Mouse (Mus musculus) limb, embryonic 14.5 days (tissue): ENCODE measurements at regions not wholly inside any gene's neighbourhood (a gene's known extent, or its start where the extent isn't known, plus 50 kb on each side); places are given as distances from the start of the nearest gene placed in this dataset.

ENCODE experiments used
- ATAC-seq: fragments of 200-750 bp; cut with Nextera tagmentation; 2 replicates; pipeline ENCODE4 v1.8.0; 2017; ENCODE audit warnings: low read depth, moderate number of reproducible peaks, moderate TSS enrichment; ENCODE audit not compliant: low FRiP score
- DNase-seq: peaks from one replicate; pipeline ENCODE4 v3.0.0-alpha.2; 2015; ENCODE audit warnings: low spot score
- H3K27ac ChIP-seq: fragments of 300-500 bp; sonication (generic); replicated peaks from 2 replicates; pipeline ENCODE4 v1.5.1; 2014; ENCODE audit warnings: low read depth, mild to moderate bottlenecking, low read length, moderate library complexity, mixed read lengths
- H3K27me3 ChIP-seq: fragments of 300-500 bp; sonication (generic); 2 replicates; pipeline ENCODE4 v1.6.1; 2014; ENCODE audit warnings: low read length, mixed read lengths; ENCODE audit not compliant: control insufficient read depth, insufficient read depth
- H3K36me3 ChIP-seq: fragments of 300-500 bp; sonication (generic); 2 replicates; pipeline ENCODE4 v1.6.1; 2014; ENCODE audit warnings: mild to moderate bottlenecking, low read length, moderate library complexity, mixed read lengths; ENCODE audit not compliant: control insufficient read depth, insufficient read depth
- H3K4me1 ChIP-seq: fragments of 300-500 bp; sonication (generic); 2 replicates; pipeline ENCODE4 v1.6.1; 2014; ENCODE audit warnings: antibody characterized with exemption, low read length, mixed read lengths; ENCODE audit not compliant: control insufficient read depth, insufficient read depth
- H3K4me2 ChIP-seq: fragments of 300-500 bp; sonication (generic); replicated peaks from 2 replicates; pipeline ENCODE4 v1.6.1; 2014; ENCODE audit warnings: low read depth, mild to moderate bottlenecking, low read length, moderate library complexity; ENCODE audit not compliant: severe bottlenecking
- H3K4me3 ChIP-seq: fragments of 300-500 bp; sonication (generic); replicated peaks from 2 replicates; pipeline ENCODE4 v1.5.1; 2014; ENCODE audit warnings: low read length
- H3K9ac ChIP-seq: fragments of 300-500 bp; sonication (generic); 2 replicates; pipeline ENCODE4 v1.6.1; 2014; ENCODE audit warnings: mild to moderate bottlenecking, low read depth, low read length, moderate library complexity; ENCODE audit not compliant: severe bottlenecking
- H3K9me3 ChIP-seq: fragments of 300-500 bp; sonication (generic); 2 replicates; pipeline ENCODE4 v1.6.1; 2016; ENCODE audit warnings: low read length; ENCODE audit not compliant: control insufficient read depth
- POLR2A ChIP-seq: fragments of 200-500 bp; IDR thresholded peaks from 2 replicates; pipeline ENCODE4 v1.8.0; 2012; ENCODE audit warnings: inconsistent platforms, mild to moderate bottlenecking, moderate library complexity, borderline replicate concordance; ENCODE audit not compliant: insufficient read depth, insufficient read length; ENCODE audit errors: extremely low read depth
- WGBS: fragments of 180-500 bp; shearing (Covaris S2); extraction: QIAGEN DNeasy Blood & Tissue Kit; methylation state at CpG from one replicate; pipeline ENCODE4 v1.1.7; 2014; 5-methylcytosine and 5-hydroxymethylcytosine counted together

- H3K4me2 ChIP-seq = no peak overlapping the region
- H3K4me1 ChIP-seq = peaks cover 4% of the 10 kb centered on the region
- H3K9me3 ChIP-seq = no peaks in the 10 kb centered on the region
- no peaks in the 10 kb centered on the region for H3K27me3 ChIP-seq
- DNase-seq = no peak
- H3K27ac ChIP-seq = no peak overlapping the region
- no peaks in the 10 kb centered on the region for H3K36me3 ChIP-seq
- H3K9ac ChIP-seq = no peak overlapping the region
- 91% methylated on average over 6 of the region's 6 CpGs for WGBS
- TF ChIP-seq POLR2A = no peak
- no peak for ATAC-seq
- no peak overlapping the region for H3K4me3 ChIP-seq
Observed at GRCm38 (mm10) chr5:73919936-73920335, 148.3 kb downstream of the Usp46 start.

- Histone ChIP-seq H3K9me3 (no peaks in the 10 kb centered on the region), H3K9ac (no peak overlapping the region), H3K4me3 (no peak overlapping the region), H3K36me3 (no peaks in the 10 kb centered on the region), H3K4me2 (no peak overlapping the region), H3K4me1 (peaks cover 18% of the 10 kb centered on the region), H3K27me3 (no peaks in the 10 kb centered on the region), H3K27ac (no peak overlapping the region)
- DNase-seq (no peak), ATAC-seq (no peak)
- WGBS = 72% methylated on average over 9 of the region's 9 CpGs
- TF ChIP-seq POLR2A = no peak
Observed at GRCm38 (mm10) chr5:73927534-73927933, 140.7 kb downstream of the Usp46 start.

GRCm38 (mm10) chr5:73928691-73929090 lies 139.5 kb downstream of the Usp46 start:
- Histone ChIP-seq H3K27ac (no peak overlapping the region; the same call in 1 of the 2 replicates), H3K9me3 (no peaks in the 10 kb centered on the region), H3K36me3 (no peaks in the 10 kb centered on the region), H3K9ac (no peak overlapping the region), H3K27me3 (no peaks in the 10 kb centered on the region), H3K4me3 (no peak overlapping the region), H3K4me2 (no peak overlapping the region), H3K4me1 (peaks cover 18% of the 10 kb centered on the region)
- DNase-seq = peak; percentile 52
- no peak for TF ChIP-seq POLR2A
- ATAC-seq = no peak
- 41% methylated on average over 10 of the region's 10 CpGs for WGBS

- Histone ChIP-seq H3K4me2 (no peak overlapping the region), H3K4me3 (no peak overlapping the region), H3K4me1 (peaks cover 18% of the 10 kb centered on the region), H3K27ac (0 out of 2 replicates have a peak overlapping the region, but pooled peaks have one; percentile 22), H3K9me3 (no peaks in the 10 kb centered on the region), H3K9ac (no peak overlapping the region), H3K27me3 (no peaks in the 10 kb centered on the region), H3K36me3 (no peaks in the 10 kb centered on the region)
- peak; percentile 19 for DNase-seq
- no peak for TF ChIP-seq POLR2A
- 48% methylated on average over 5 of the region's 5 CpGs for WGBS
- ATAC-seq = peak; percentile 55
Observed at GRCm38 (mm10) chr5:73930205-73930604, 138.0 kb downstream of the Usp46 start.

- H3K27ac ChIP-seq = no peak overlapping the region
- no peak for ATAC-seq
- H3K9ac ChIP-seq = no peak overlapping the region
- no peaks in the 10 kb centered on the region for H3K9me3 ChIP-seq
- no peak for TF ChIP-seq POLR2A
- H3K4me3 ChIP-seq = no peak overlapping the region
- no peak for DNase-seq
- H3K27me3 ChIP-seq = no peaks in the 10 kb centered on the region
- WGBS = 55% methylated on average over 2 of the region's 2 CpGs
- H3K36me3 ChIP-seq = no peaks in the 10 kb centered on the region
- no peaks in the 10 kb centered on the region for H3K4me1 ChIP-seq
- no peak overlapping the region for H3K4me2 ChIP-seq
Observed at GRCm38 (mm10) chr5:73937799-73938198, 130.4 kb downstream of the Usp46 start.

GRCm38 (mm10) chr5:73938450-73938849 lies 129.8 kb downstream of the Usp46 start:
- Histone ChIP-seq H3K9ac (no peak overlapping the region), H3K27ac (no peak overlapping the region), H3K4me1 (no peaks in the 10 kb centered on the region), H3K27me3 (no peaks in the 10 kb centered on the region), H3K4me3 (no peak overlapping the region), H3K9me3 (no peaks in the 10 kb centered on the region), H3K4me2 (no peak overlapping the region), H3K36me3 (no peaks in the 10 kb centered on the region)
- ATAC-seq = no peak
- no peak for DNase-seq
- WGBS = 36% methylated on average over 4 of the region's 4 CpGs
- no peak for TF ChIP-seq POLR2A
